Mouse (Mus musculus): ENCODE data around the gene Qrfp. TPM values are rescaled to one million over a fixed set of nuclear protein-coding genes. Genes with fewer than 3 reads are reported as not detected.

The Qrfp gene
- 0.04 and 0.18 TPM in 2 replicates for polyA plus RNA-seq (2015; fragmentation: Nextera tagmentation; extraction: Ambion mirVana)

DNA sequence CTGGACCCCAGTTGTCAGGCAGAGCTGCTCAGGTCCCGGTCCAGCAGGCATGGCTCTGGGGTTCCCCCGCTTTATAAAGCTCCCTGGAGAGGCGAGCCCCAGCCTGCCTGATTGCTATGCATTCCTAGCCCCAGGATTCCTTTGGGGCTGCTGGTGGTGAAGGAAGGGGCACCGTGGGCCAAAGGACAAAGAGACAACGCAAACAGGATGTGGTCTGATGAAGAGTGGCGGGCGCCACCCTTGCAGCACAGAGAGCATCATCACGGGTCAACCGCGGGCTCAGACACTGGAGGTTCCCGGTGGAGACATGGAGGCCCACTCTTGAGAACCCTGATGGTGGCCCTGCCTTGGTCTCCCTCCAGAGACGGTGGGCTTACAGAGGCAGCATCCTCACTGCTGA lies at the start of gene Qrfp:
Gene Qrfp (minus strand): TSS at position 137 of the 400 bp plus-strand sequence.
- ATAC-seq (replicated peaks; ENCODE audit: insufficient number of reproducible peaks, insufficient read depth, low FRiP score, low read depth): no peak
- 0 out of 2 replicates have a peak, but pooled peaks cover 20% of the 10 kb centered on the region for H3K27me3 ChIP-seq
- no peak within 1 kb of the TSS for H3K27ac ChIP-seq
- no peaks in the 10 kb centered on the region for H3K36me3 ChIP-seq
- 47% methylated on average over 12 of the region's 12 CpGs for WGBS
- H3K4me3 ChIP-seq: no peak within 1 kb of the TSS
- H3K9ac ChIP-seq: no peak within 1 kb of the TSS
- H3K4me1 ChIP-seq (replicated peaks): peaks cover 15% of the 10 kb centered on the region
- no peaks in the 10 kb centered on the region for H3K9me3 ChIP-seq (replicated peaks)
- H3K4me2 ChIP-seq: no peak within 1 kb of the TSS

DNA sequence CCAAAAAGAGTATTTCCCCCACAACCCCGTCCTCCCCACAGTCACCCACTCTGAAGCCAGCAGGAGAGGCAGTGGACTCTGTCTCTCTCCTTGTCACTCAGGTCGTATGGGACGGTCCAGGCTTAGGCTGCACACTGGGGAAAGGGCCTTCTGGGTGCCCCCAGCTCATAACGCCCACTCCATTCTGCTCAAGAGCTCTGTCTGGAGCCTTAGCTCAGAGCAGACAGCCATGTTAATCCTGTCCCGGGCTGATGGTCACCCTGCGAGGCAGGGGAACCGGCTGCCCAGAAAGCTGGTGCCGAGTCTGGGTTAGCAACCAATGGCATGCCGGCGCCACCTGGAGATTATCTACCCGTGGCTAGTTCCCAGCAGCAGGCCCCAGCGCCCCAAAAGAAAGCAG lies 48.1 kb upstream of the Qrfp start:
- H3K36me3 ChIP-seq: no peaks in the 10 kb centered on the region
- H3K27me3 ChIP-seq: peaks cover 37% of the 10 kb centered on the region
- no peak overlapping the region for H3K4me3 ChIP-seq
- no peak overlapping the region for H3K4me2 ChIP-seq
- no peak overlapping the region for H3K27ac ChIP-seq
- no peaks in the 10 kb centered on the region for H3K9me3 ChIP-seq (replicated peaks)
- WGBS: 23% methylated on average over 12 of the region's 12 CpGs
- H3K4me1 ChIP-seq (replicated peaks): peaks cover 12% of the 10 kb centered on the region; the same call in 1 of the 2 replicates
- no peak for ATAC-seq (replicated peaks; ENCODE audit: insufficient number of reproducible peaks, insufficient read depth, low FRiP score, low read depth)
- no peak overlapping the region for H3K9ac ChIP-seq

DNA sequence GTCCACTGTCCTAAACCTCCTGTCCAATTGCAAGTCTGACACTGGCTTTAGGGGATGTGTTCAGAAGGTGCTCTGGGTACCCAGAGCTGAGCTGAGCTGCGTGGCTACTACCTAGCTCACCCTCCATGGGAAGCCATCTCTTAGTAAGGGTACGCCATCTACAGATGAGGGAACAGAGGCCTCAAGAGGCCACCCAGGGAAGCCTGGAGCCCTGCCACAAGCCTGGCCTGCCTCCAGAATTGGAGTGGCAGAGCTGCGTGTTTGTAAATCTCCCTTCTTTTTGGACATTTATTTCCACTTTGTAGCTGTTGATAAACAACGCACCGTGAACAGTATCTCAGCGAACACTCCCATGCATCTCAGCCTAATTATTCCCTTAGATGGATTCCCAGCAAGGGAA lies 46.8 kb upstream of the Qrfp start:
- H3K9me3 ChIP-seq (replicated peaks): no peaks in the 10 kb centered on the region

GRCm38 (mm10) chr2:31855991-31856390 lies 45.6 kb upstream of the Qrfp start:
- Histone ChIP-seq H3K27ac (no peak overlapping the region), H3K4me3 (no peak overlapping the region), H3K27me3 (peaks cover 47% of the 10 kb centered on the region), H3K4me1 (replicated peaks) (peaks cover 8% of the 10 kb centered on the region; the same call in 1 of the 2 replicates), H3K9ac (no peak overlapping the region), H3K9me3 (replicated peaks) (no peaks in the 10 kb centered on the region), H3K4me2 (no peak overlapping the region), H3K36me3 (no peaks in the 10 kb centered on the region)
- ATAC-seq (replicated peaks; ENCODE audit: insufficient number of reproducible peaks, insufficient read depth, low FRiP score, low read depth): no peak
- WGBS: 76% methylated on average over 8 of the region's 8 CpGs

More for the DNA sequence above, 46.8 kb upstream of the Qrfp start:
- no peak overlapping the region for H3K4me3 ChIP-seq
- WGBS: 61% methylated on average over 6 of the region's 6 CpGs
- peaks cover 12% of the 10 kb centered on the region; the same call in 1 of the 2 replicates for H3K4me1 ChIP-seq (replicated peaks)
- no peak for ATAC-seq (replicated peaks; ENCODE audit: insufficient number of reproducible peaks, insufficient read depth, low FRiP score, low read depth)
- no peak overlapping the region for H3K27ac ChIP-seq
- H3K36me3 ChIP-seq: no peaks in the 10 kb centered on the region
- no peak overlapping the region for H3K4me2 ChIP-seq
- no peak overlapping the region for H3K9ac ChIP-seq
- H3K27me3 ChIP-seq: peaks cover 39% of the 10 kb centered on the region

GRCm38 (mm10) chr2:31850141-31850540 lies 39.8 kb upstream of the Qrfp start:
- no peak overlapping the region for H3K4me3 ChIP-seq
- H3K27me3 ChIP-seq: peaks cover 52% of the 10 kb centered on the region
- peaks cover 23% of the 10 kb centered on the region for H3K4me1 ChIP-seq (replicated peaks)
- WGBS: 62% methylated on average over 12 of the region's 12 CpGs
- ATAC-seq (replicated peaks; ENCODE audit: insufficient number of reproducible peaks, insufficient read depth, low FRiP score, low read depth): no peak
- no peak overlapping the region for H3K27ac ChIP-seq
- H3K9me3 ChIP-seq (replicated peaks): no peaks in the 10 kb centered on the region
- no peak overlapping the region for H3K4me2 ChIP-seq
- no peaks in the 10 kb centered on the region for H3K36me3 ChIP-seq
- H3K9ac ChIP-seq: no peak overlapping the region

GRCm38 (mm10) chr2:31847908-31848307 lies 37.5 kb upstream of the Qrfp start:
- no peaks in the 10 kb centered on the region for H3K36me3 ChIP-seq
- no peak overlapping the region for H3K4me3 ChIP-seq
- H3K9ac ChIP-seq: no peak overlapping the region
- H3K4me2 ChIP-seq: no peak overlapping the region
- peaks cover 22% of the 10 kb centered on the region for H3K4me1 ChIP-seq (replicated peaks)
- peaks cover 63% of the 10 kb centered on the region for H3K27me3 ChIP-seq
- H3K27ac ChIP-seq: no peak overlapping the region
- 9% methylated on average over 6 of the region's 6 CpGs for WGBS
- no peaks in the 10 kb centered on the region for H3K9me3 ChIP-seq (replicated peaks)
- ATAC-seq (replicated peaks; ENCODE audit: insufficient number of reproducible peaks, insufficient read depth, low FRiP score, low read depth): 0 out of 2 replicates have a peak, but pooled peaks have one; percentile 15

DNA sequence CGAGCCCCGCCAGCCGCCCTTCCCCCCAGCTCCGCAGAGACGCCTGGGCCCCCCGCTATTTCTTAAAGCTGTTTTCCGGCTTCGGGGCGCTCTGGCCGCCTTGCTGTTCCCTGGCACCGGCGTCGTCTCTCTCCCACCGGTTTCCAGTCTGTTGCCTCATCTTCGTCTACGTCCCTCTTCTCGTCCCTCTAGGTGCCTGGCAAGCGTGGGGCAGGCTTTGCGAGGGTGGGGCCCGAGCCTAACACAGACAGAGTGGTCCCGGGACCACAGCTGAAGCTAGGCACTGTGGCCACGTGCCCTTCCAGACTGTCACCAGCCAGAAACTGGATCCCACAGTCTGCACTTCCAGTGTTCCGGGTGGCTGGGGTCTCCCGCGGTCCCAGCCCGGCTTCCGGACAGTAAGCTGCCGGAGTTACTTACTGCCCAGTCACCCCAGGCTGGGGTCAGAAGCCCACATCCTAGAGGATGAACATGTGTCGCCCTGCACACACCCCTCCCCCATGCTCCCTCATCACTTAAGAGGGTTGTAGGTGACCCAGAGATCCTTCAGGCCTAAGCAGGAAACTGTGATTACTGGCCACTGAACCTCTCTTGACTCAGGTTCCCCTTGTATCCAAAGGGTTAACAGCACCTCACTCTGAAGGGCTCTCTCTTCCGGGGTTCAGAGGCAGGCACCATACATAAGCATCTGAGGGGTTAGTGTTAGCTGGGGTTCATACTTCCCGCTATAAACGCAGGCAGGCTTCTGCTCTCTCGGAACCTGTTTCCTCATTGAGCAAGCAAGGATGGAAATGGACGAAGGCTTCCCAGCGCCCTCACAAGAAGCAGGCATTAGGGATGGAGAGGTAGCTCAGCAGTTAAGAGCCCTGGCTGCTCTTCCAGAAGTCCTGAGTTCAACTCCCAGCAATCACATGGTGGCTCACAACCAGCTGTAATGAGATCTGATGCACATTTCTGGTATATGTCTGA lies 36.6 kb upstream of the Qrfp start:
- Histone ChIP-seq H3K36me3 (no peaks in the 10 kb centered on the region), H3K4me1 (replicated peaks) (peaks cover 22% of the 10 kb centered on the region), H3K9ac (peak overlapping the region; percentile 48; the same call in 1 of the 2 replicates), H3K27me3 (peaks cover 68% of the 10 kb centered on the region), H3K27ac (no peak overlapping the region), H3K4me3 (peak overlapping the region; percentile 62), H3K4me2 (peak overlapping the region; percentile 100), H3K9me3 (replicated peaks) (no peaks in the 10 kb centered on the region)
- 4% methylated on average over 35 of the region's 35 CpGs for WGBS
- no peak for ATAC-seq (replicated peaks; ENCODE audit: insufficient number of reproducible peaks, insufficient read depth, low FRiP score, low read depth)

GRCm38 (mm10) chr2:31845896-31846691 lies 35.7 kb upstream of the Qrfp start, which contains the start of gene Fibcd1:
Fibcd1 (minus strand) TSS chr2:31846005.
- H3K9me3 ChIP-seq (replicated peaks): no peaks in the 10 kb centered on the region
- H3K36me3 ChIP-seq: no peaks in the 10 kb centered on the region
- no peak within 1 kb of the TSS for H3K27ac ChIP-seq
- peaks cover 70% of the 10 kb centered on the region for H3K27me3 ChIP-seq
- H3K4me1 ChIP-seq (replicated peaks): peaks cover 22% of the 10 kb centered on the region
- H3K4me2 ChIP-seq: peak within 1 kb of the TSS; percentile 100
- peak; percentile 15; the same call in 1 of the 2 replicates for ATAC-seq (replicated peaks; ENCODE audit: insufficient number of reproducible peaks, insufficient read depth, low FRiP score, low read depth)
- WGBS: 1% methylated on average over 83 of the region's 88 CpGs
- peak within 1 kb of the TSS; percentile 48 for H3K9ac ChIP-seq
- peak within 1 kb of the TSS; percentile 62 for H3K4me3 ChIP-seq

DNA sequence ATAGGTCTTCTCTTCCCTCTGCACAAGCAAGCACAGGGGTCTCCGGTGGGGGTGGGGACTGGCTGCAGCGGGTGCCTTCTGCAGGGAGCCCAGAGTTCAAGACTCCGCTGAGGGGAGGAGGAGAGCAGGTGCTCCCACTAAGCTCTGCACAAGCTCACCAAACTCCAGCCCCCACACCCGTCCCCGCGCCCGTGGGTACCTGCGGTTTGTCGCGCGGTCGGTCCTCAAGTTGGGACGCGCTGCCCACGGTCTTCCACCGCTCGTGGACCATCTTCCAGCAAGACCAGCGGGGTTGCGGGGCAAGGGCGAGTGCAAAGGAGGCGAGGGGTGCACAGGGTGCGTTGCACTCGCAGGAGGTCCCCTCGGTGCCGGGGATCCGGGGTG lies 35.1 kb upstream of the Qrfp start:
- Histone ChIP-seq H3K4me2 (peak overlapping the region; percentile 100), H3K27me3 (peaks cover 75% of the 10 kb centered on the region), H3K36me3 (no peaks in the 10 kb centered on the region), H3K4me3 (peak overlapping the region; percentile 62), H3K27ac (no peak overlapping the region), H3K9me3 (replicated peaks) (no peaks in the 10 kb centered on the region), H3K9ac (peak overlapping the region; percentile 48), H3K4me1 (replicated peaks) (peaks cover 22% of the 10 kb centered on the region)
- WGBS: 3% methylated on average over 25 of the region's 26 CpGs
- ATAC-seq (replicated peaks; ENCODE audit: insufficient number of reproducible peaks, insufficient read depth, low FRiP score, low read depth): no peak

- peaks cover 83% of the 10 kb centered on the region for H3K27me3 ChIP-seq
- peaks cover 22% of the 10 kb centered on the region for H3K4me1 ChIP-seq (replicated peaks)
- H3K4me2 ChIP-seq: no peak overlapping the region
- H3K9me3 ChIP-seq (replicated peaks): no peaks in the 10 kb centered on the region
- no peak for ATAC-seq (replicated peaks; ENCODE audit: insufficient number of reproducible peaks, insufficient read depth, low FRiP score, low read depth)
- no peaks in the 10 kb centered on the region for H3K36me3 ChIP-seq
- H3K9ac ChIP-seq: no peak overlapping the region
- no peak overlapping the region for H3K27ac ChIP-seq
- H3K4me3 ChIP-seq: 0 out of 2 replicates have a peak overlapping the region, but pooled peaks have one; percentile 62
- 4% methylated on average over 10 of the region's 10 CpGs for WGBS
Observed at GRCm38 (mm10) chr2:31844729-31845136, 34.4 kb upstream of the Qrfp start.

DNA sequence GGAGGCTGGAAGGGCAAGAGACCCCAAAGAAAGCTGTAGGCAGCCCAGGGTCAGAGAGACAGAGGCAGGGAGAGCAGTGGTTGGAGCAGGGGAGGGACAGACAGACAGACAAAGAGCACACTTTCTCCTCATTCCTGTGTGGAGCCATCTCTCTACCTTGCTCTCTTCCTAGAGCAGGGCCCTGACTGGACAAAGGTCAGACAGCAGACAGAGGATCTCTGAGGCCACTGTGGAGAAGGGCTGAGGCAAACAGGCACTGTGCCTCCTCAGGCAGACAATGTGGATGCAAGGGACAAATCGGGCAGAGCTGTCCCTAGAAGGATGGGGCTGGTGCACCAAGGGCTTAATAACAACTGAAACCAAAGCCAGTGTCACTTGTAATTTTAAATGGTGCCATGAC lies 28.5 kb upstream of the Qrfp start:
- no peak overlapping the region for H3K4me2 ChIP-seq
- H3K4me1 ChIP-seq (replicated peaks): no peaks in the 10 kb centered on the region
- peaks cover 80% of the 10 kb centered on the region for H3K27me3 ChIP-seq
- no peak overlapping the region for H3K9ac ChIP-seq
- no peak overlapping the region for H3K27ac ChIP-seq
- WGBS: 59% methylated on average over 1 of the region's 1 CpGs
- H3K9me3 ChIP-seq (replicated peaks): no peaks in the 10 kb centered on the region
- no peak overlapping the region for H3K4me3 ChIP-seq
- no peak for ATAC-seq (replicated peaks; ENCODE audit: insufficient number of reproducible peaks, insufficient read depth, low FRiP score, low read depth)
- H3K36me3 ChIP-seq: no peaks in the 10 kb centered on the region

Measured in heart, embryonic 15.5 days (tissue).